Mouse (Mus musculus): ENCODE measurements around the gene Idnk.
A peak's percentile ranks its signal among the peaks of the same experiment; 100 is the strongest.
"Not testable (repeated sequence)": the region's sequence is repeated elsewhere in the genome, so short reads cannot be mapped to it uniquely, and the experiment has no call there.

Gene Idnk

DNA sequence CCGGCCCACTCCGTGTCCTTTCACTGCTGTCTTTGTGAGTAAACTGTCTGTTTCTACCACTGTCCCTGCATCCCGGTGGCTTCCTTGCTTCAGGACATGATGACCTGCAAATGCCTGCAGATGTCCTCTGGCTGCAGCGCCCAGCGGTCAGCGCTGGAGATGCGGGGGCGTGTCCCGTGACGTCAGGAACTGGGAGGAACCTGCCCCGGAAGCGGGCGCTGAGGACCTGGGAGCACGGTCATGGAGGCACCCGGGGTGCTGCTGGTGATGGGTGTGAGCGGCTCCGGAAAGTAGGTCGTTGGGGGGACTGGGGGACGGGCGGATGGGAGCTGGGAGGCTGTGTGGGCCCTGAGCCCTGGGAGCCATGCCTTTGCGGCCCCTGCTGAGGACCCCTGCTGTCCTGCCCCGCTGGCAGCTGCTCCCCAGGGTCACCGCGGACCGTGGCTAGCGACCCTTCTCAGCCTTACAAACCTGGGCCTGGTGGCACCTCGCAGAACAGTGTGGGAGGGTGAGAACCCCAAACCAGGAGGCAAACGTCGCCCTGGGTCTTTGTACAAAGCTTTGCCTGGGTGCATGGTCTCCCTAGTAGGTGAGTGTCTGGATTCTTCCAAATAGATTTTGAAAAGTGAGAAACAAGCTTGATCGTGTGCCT is at the start of gene Idnk:
Gene Idnk, plus strand, starts transcription at position 203 of the 652 bp plus-strand sequence.
- DNase-seq, result peak; percentile 82

- DNase-seq, result peak; percentile 41
Measured at GRCm38 (mm10) chr13:58111306-58111705, 46.1 kb upstream of the Idnk start.

DNA sequence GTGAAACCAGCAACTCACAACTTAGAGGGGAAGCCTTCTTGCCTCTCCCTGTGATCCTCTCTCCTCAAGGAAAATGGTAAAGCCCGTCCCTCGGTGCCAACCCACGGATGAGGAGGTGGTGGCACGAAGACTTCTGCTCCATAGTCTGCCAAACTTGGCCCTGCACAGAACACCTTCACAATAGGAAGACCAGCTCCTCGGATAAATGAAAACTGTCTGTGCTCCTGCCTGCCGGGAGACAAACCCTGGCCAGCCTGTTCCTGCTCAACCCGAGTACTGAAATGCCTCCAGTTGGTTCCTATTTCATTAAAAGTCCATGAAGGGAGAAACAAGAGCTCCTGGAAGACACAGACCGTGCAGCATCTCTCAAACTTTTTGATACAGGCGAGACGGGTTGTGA is 45.3 kb upstream of the Idnk start:
- peak; percentile 58 for DNase-seq

- no peak for DNase-seq
Measured at GRCm38 (mm10) chr13:58112601-58113041, 44.8 kb upstream of the Idnk start.

GRCm38 (mm10) chr13:58113061-58113900 is 44.2 kb upstream of the Idnk start, which contains the start of gene Klhl3:
Gene Klhl3, minus strand, starts transcription at chr13:58113592.
- DNase-seq, result peak; percentile 80

DNA sequence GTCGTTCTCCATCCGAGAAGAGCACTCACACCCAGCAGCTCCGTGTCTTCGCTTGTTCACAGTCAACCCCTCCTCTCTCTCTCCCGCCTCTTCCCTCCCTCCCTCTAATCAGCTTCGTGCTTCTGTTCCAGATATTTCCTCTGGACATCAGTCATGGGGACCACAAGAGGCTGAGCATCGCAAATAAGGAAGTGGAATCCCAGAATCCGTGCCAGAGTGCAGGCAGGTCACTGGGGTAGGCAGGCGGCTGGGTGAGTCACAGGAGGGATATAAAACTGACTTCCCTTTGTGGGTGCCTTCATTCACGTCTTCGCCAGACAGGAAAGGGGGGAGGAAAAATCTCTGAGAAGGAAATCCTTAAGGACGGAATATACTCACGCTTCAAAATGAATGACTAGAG is 42.2 kb upstream of the Idnk start:
- no peak for DNase-seq

- no peak for DNase-seq
Measured at GRCm38 (mm10) chr13:58116801-58117200, 40.6 kb upstream of the Idnk start.

DNA sequence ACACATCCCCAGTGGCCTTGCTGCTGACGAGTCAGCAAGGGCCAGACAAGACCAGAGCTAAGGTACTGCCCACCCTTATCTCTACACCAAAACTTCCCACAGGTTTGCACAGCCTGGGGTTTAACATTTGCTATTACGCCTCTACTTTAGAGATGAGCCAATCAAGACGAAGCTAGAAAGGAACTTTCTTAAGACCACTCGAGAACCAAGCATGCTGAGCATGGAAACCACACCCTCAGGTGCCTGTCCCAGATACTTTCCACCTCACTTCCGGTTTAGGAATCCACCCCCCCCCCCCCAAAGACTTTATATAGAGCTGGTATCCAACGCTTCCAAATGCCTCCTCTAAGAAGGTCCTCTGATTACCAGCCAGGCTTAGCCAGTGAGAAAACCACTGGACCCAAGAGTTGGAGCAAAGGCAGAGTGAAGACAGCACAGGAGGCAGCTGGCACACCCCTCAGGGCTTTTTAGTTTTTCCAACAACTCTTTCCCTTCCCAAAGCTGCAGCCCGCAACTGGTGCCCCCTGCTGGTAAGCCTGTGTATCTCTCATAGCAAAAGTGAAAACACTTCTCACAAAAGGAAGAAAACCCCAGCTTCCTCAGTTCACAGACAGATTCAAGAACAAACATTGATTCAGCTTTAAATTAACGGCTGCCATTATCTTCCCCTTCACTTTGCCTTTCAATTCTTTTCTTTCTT is 40.0 kb upstream of the Idnk start:
- peak; percentile 35 for DNase-seq

- DNase-seq, result no peak
Measured at GRCm38 (mm10) chr13:58122786-58123297, 34.6 kb upstream of the Idnk start.

DNA sequence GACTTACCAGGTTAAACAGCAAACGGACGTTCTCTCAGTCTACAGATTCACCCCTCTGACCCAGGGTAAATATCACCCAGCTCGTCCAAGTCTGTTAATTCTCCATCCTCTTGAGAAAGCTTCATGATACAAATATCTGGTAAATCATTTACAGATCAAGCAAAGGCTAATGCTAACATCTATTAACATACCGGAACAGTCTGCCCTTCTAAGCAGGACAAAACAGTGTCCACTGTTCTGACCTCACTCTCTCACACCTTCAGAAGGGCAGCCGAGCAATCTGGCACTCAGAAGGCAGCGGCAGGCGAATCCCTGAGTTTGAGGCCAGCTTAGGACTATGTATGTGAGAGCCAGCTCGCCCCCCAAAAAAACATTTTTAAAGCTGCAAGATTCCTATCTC is 34.1 kb upstream of the Idnk start:
- DNase-seq, result no peak

- DNase-seq, result no peak
Measured at GRCm38 (mm10) chr13:58124278-58124677, 33.2 kb upstream of the Idnk start.

GRCm38 (mm10) chr13:58124989-58125388 is 32.5 kb upstream of the Idnk start:
- no peak for DNase-seq

GRCm38 (mm10) chr13:58126126-58126525 is 31.3 kb upstream of the Idnk start:
- DNase-seq, result no peak

- no peak for DNase-seq
Measured at GRCm38 (mm10) chr13:58126862-58127765, 30.3 kb upstream of the Idnk start.

DNA sequence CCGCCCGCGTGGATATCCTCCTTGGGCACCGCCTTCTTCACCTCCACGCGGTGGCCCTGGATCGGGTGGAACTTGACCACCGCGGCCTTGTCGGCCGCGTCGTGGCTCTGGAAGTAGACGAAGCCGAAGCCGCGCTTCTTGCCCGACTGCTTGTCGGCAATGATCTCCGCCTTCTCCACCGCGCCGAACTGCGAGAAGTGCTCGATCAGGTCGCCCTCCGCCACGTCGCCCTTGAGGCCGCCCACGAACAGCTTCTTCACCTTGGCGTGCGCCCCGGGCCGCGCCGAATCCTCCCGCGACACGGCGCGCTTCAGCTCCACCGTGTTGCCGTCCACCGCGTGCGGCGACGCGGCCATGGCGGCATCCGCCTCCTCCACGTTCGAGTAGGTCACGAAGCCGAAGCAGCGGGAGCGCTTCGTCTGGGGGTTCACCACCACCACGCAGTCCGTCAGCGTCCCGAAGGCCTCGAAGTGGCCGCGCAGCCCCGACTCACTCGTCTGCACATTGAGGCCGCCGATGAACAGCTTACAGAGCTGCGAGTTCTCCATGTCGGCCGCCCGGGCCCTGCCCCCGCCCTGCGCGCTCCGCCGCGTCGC is 29.6 kb upstream of the Idnk start:
- no peak for DNase-seq

- peak; percentile 97 for DNase-seq
Measured at GRCm38 (mm10) chr13:58128396-58128767, 29.1 kb upstream of the Idnk start, which contains the start of gene Hnrnpa0. Gene Hnrnpa0, minus strand, starts transcription at chr13:58128556.

GRCm38 (mm10) chr13:58128768-58129671 is 28.4 kb upstream of the Idnk start:
- peak; percentile 98 for DNase-seq

DNA sequence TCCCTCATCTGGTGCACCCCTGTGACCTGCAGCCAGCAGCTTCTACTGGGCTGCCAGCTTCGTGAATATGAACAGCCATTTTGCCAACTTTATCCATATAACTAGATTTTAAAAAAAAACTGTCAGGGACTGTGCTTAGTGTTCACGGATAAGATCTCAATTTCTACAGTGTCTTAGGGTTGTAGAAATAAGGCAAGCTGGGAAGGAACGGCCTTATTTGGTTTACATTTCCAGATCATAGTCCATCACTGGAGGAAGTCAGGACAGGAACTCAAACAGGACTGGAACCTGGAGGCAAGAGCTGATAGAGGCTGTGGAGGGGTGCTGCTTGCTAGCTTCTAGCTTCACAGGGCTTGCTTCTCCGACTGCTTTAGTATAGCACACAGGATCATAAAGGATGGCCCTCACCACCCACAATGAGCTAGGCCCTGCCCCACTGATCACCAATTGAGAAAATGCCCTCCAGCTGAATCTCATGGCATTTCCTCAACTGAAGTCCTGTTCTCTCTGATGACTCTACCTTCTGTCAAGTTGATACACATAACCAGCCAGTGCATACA is 27.7 kb upstream of the Idnk start:
- DNase-seq, result no peak

GRCm38 (mm10) chr13:58131692-58132091 is 25.8 kb upstream of the Idnk start:
- DNase-seq, result no peak

- not testable (repeated sequence) for DNase-seq
Measured at GRCm38 (mm10) chr13:58146603-58147002, 10.8 kb upstream of the Idnk start.

Measured in right cerebral cortex, postnatal 25 days (tissue).